ENCODE assay signal across 9 mouse cellular contexts in the genomic region with DNA sequence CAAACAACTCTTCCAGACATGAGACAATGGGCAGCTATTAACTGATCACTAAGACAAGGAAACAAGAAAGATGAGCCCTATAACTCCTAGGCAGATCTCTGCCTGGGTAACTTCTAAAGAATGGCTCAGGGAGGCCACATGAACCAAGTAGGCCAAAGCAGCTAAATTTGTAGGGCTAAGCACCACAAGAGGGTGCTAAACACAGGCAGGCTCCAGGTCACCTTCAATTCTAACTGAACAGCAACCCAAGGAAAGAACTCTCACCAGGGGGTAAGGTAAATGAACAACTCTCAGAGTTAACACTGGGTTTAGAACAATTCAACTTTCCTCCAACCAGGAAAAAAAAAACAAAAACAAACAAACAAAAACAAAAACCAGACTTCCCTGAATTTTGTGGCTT. TPM values are rescaled to one million over a fixed set of nuclear protein-coding genes. Genes with fewer than 3 reads are reported as not detected.
DNase-seq lines count a peak whose midpoint lies in the region; ATAC-seq lines count a peak whose summit lies in the region.
"Had no signal": no experiment of that assay in that cellular context is flagged by ENCODE, and none has a peak within 500 bp of the region (broad histone marks: within the 10 kb centered on the region; RNA-seq: fewer than 3 reads in every experiment).

No protein-coding gene starts in this region.

- DNase-seq in frontal cortex, postnatal 25 days (ENCODE audit: low spot score in 2 of 2), result no peak
- DNase-seq in ovary, postnatal 14 days (ENCODE audit: low spot score), result peak; percentile 14
- no peak for DNase-seq in ovary, postnatal 10 days (ENCODE audit: low spot score)
- DNase-seq in c-Kit-positive CD71-positive TER-119-negative erythroid progenitor cells, embryonic 14.5 days (ENCODE audit: low read depth), result peak; percentile 8
- DNase-seq in heart, postnatal 10 days, result peak; percentile 55 to 57

- peak; percentile 70; the same call in 1 of the 2 replicates for ATAC-seq in frontal cortex, adult (ENCODE audit: low TSS enrichment)
- peak; percentile 88 for ATAC-seq in megakaryocyte progenitor cell, adult 5-6 weeks (replicated peaks; ENCODE audit: poor library complexity)
- no peak for ATAC-seq in monocyte, adult 5-6 weeks (replicated peaks; ENCODE audit: insufficient number of reproducible peaks, low FRiP score, low TSS enrichment, poor library complexity, severe bottlenecking)

- intact Hi-C loops in heart, postnatal 10 days (cut with DNase I), result no loop called here

RNA-seq across cellular contexts. Expression of a gene that starts 48.5 kb away (rescaled TPM):
- 10 to 100 TPM; 26.8 to 32.7 TPM for total RNA-seq in heart, postnatal 10 days (2021)
- total RNA-seq in megakaryocyte progenitor cell, adult 5-6 weeks (2015), result 21.9 and 22.5 TPM in 2 replicates
- 23.2 and 36.4 TPM in 2 replicates for total RNA-seq in megakaryocyte progenitor cell, adult 5-6 weeks (2017)
- 28.7 to 47.9 TPM (median 47.5 TPM) in 3 replicates for total RNA-seq in monocyte, adult 5-6 weeks (2017)

RNA-seq across cellular contexts. Expression of a gene that starts 53.8 kb away (rescaled TPM):
- total RNA-seq in heart, postnatal 10 days (2021), result under 1 TPM; 0.89 to 0.99 TPM
- total RNA-seq in megakaryocyte progenitor cell, adult 5-6 weeks (2015), result 1.1 and 1.4 TPM in 2 replicates
- not detected in 2 replicates for total RNA-seq in megakaryocyte progenitor cell, adult 5-6 weeks (2017)
- total RNA-seq in monocyte, adult 5-6 weeks (2017), result 1.8 to 2.2 TPM in 2 of 3 replicates, not detected in the other
- total RNA-seq: hematopoietic stem cell, adult 5-6 weeks had no signal

RNA-seq across cellular contexts. Expression of a gene that starts 55.9 kb away (rescaled TPM):
- total RNA-seq in heart, postnatal 10 days (2021), result not detected
- not detected in 2 replicates for total RNA-seq in megakaryocyte progenitor cell, adult 5-6 weeks (2015)
- 0.08 TPM in 1 of 2 replicates, not detected in the other for total RNA-seq in megakaryocyte progenitor cell, adult 5-6 weeks (2017)
- 0.19 TPM in 1 of 3 replicates, not detected in the others for total RNA-seq in monocyte, adult 5-6 weeks (2017)
- total RNA-seq: hematopoietic stem cell, adult 5-6 weeks had no signal

Comparison
In these comparisons a context has a peak if more than half of its experiments do, and no peak if none do; other contexts are left out.
1. DNase-seq: peak in ovary, postnatal 14 days (single experiment), c-Kit-positive CD71-positive TER-119-negative erythroid progenitor cells, embryonic 14.5 days (single experiment) and heart, postnatal 10 days (2 of 2); none in frontal cortex, postnatal 25 days (0 of 2) and ovary, postnatal 10 days (single experiment).